Mouse (Mus musculus): ENCODE data around the gene Fuca1.
"Not testable (repeated sequence)": the region's sequence is repeated elsewhere in the genome, so short reads cannot be mapped to it uniquely, and the experiment has no call there.

Fuca1 gene

DNA sequence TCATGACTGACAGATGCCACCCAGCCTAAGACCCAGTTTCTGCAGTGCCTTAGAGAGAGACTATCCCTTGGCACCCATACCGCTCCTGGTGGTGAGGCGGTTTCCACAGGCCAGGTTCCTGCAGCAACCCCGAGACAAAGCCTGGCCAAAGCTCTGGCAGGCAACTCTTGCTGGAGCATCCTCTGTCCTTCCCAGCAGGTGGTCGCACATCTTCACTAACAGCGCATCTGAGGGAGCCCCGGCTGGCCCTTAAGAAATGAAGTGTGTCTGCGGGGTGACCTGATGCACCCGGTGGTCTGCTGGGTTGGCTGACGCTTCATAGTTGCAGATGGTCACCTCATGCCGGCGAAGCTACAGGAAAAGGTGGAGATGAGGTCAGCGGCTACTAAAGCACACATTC is 55.6 kb downstream of the Fuca1 start:
- no peak for DNase-seq (ENCODE audit: low read depth, low spot score)

GRCm38 (mm10) chr4:135980223-135980622 is 59.7 kb downstream of the Fuca1 start:
- not testable (repeated sequence) for DNase-seq (ENCODE audit: low read depth, low spot score)

- no peak for DNase-seq (ENCODE audit: low read depth, low spot score)
These were observed 61.1 kb downstream of the Fuca1 start for GRCm38 (mm10) chr4:135981524-135982063.

- DNase-seq (ENCODE audit: low read depth, low spot score), result no peak
These were observed 64.0 kb downstream of the Fuca1 start for GRCm38 (mm10) chr4:135984556-135984955.

DNA sequence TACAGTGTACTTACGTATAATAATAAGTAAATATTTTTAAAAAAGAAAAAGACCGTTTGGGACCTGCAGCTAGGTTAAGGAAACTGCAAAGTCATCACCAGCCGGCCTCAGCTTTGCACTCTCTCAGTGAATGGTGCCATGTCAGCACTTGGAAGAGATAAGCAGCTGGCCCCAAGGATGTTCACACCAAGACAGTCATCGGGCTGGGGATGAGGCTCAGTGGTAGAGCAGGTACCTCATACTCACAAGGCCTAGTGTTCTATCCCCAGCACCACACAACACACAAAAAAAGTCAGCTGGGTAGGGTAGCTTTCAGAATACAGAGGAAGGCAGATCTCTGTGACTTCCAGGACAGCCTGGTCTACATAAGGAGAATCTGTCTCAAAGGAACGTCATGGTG is 64.7 kb downstream of the Fuca1 start:
- no peak for DNase-seq (ENCODE audit: low read depth, low spot score)

DNA sequence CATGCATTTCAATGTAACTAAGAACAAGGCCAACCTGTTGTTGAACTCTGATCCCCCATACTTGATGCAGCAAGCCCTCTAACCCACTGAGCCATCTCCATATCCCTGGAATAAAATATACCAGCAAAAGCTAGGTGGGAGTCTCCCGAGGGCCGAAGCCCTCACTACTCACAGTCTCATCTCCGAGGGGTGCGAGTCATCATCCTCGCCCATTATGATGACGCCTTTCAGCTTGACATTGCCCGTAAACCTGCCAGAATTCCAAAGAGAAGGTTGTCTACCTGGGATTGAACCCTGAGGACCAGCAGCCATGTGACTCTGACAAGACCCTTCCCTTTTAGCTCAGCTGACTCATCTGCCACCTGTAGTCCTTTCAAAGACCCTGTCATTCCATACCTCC is 65.2 kb downstream of the Fuca1 start:
- DNase-seq (ENCODE audit: low read depth, low spot score), result no peak

DNA sequence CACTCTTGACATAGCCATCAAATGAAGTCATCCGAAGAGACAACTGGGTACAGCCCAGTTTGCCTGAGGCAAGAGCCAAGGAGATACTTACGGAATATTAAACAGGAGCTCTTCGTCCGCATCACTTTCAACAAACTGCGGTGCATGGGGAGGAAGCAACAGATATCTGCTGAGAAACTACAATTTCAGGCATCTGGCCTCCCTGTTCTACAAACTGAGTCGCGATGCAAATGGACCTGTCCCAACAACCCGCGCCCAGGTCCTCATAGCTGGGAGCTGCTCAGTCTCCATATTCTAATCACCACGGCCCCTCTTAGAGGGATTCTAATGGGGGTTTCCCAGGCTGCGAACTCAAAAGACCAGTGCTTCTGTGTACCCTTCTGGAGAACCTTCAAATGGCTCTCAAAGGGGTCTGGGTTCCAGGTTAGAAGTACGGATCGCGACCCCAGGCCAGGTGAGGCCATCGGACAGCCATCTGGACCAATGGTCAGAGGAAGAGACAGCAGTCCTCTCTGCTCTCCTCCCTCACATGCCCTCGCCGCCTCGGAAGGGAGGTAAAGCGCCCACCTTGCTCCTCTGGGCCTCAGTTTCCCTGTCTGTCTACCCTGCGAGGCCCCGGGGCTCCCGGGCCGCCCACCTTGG is 65.9 kb downstream of the Fuca1 start:
- DNase-seq (ENCODE audit: low read depth, low spot score), result no peak

DNA sequence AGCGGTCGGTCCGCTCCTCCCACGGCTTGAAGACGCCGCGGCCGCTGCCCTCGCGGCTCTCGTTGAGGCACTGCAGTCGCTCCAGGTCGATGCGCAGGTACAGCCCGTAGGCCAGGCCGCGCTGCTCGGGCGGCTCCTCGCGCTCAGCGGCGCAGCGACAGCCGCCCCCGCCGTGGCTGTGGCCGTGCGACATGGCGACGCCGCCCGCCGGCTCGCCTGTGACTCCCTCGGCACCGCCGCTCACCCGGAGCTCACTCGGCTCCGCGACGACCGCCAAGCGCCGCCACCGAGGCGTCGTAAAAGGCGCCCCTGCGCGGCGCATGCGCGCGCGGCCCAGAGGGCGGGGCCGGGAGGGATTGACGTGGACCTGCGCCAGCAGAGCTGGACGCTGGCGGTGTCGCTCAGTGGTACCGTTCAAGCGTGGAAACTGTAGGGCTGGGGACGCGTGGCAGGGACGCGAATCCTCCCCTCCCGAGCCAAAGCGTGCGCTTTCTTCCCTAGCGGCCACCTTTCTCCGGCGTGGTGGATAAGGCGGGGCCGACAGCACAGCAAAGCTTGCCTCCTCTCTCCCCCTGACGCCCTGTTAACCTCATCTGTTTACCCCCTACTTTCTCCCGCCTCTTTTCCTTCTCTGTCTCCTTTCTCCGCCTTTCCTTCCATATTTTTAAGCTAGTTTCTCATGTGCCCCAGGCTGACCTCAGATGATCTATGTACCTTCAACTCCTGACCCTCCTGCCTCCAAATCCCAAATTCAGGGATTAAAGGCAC is 66.6 kb downstream of the Fuca1 start, which contains the start of gene Pithd1:
TSS of gene Pithd1 (minus strand) at position 322 of the 768 bp plus-strand sequence.
- peak; percentile 98 for DNase-seq (ENCODE audit: low read depth, low spot score)

DNA sequence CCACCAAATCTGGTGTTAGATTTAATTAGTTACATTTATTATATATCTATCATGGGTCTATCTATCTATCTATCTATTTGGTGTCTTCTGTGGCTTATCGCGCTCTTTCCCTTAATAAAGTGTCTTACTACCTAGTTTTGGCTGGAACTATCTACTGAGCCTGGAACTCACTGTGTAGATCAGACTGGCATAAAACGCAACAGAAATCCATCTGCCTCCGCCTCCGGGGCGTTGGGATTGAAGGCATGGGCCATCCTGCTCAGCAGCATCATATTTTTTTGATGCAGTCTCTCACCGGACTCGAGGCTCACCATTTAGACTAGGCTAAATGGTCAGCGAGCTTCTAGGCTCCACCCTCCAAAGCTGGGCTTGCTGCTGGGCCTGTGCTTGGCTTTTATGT is 67.2 kb downstream of the Fuca1 start:
- DNase-seq (ENCODE audit: low read depth, low spot score), result no peak

Measured in CD4-positive, CD25-positive, alpha-beta regulatory T cell, adult 2 months (primary cell).